Mouse (Mus musculus) liver, postnatal 0 days (tissue): ENCODE measurements around the gene Ccnb2. TPM values are rescaled to one million over a fixed set of nuclear protein-coding genes. Genes with fewer than 3 reads are reported as not detected.

Experiments
- ATAC-seq: fragments of 200-750 bp; cut with Nextera tagmentation; 2 replicates; pipeline ENCODE4 v1.8.0; 2017; ENCODE audit warnings: mild to moderate bottlenecking, moderate library complexity
- DNase-seq: peaks from one replicate; pipeline ENCODE4 v3.0.0-alpha.2; 2016
- H3K27ac ChIP-seq: fragments of 300-500 bp; sonication (generic); 2 replicates; pipeline ENCODE4 v1.5.1; 2014; ENCODE audit warnings: antibody characterized with exemption, moderate library complexity, mild to moderate bottlenecking, low read depth
- H3K27me3 ChIP-seq: fragments of 300-500 bp; sonication (generic); 2 replicates; pipeline ENCODE4 v1.6.1; 2014; ENCODE audit warnings: low read length, control low read depth, mixed read lengths; ENCODE audit not compliant: insufficient read depth
- H3K36me3 ChIP-seq: fragments of 300-500 bp; sonication (generic); replicated peaks from 2 replicates; pipeline ENCODE4 v1.6.1; 2014; ENCODE audit warnings: mild to moderate bottlenecking, control low read depth, low read length, moderate library complexity, mixed read lengths; ENCODE audit not compliant: insufficient read depth
- H3K4me1 ChIP-seq: fragments of 300-500 bp; sonication (generic); 2 replicates; pipeline ENCODE4 v1.6.1; 2014; ENCODE audit warnings: antibody characterized with exemption, mild to moderate bottlenecking, control low read depth; ENCODE audit not compliant: insufficient read depth
- H3K4me2 ChIP-seq: fragments of 300-500 bp; sonication (generic); 2 replicates; pipeline ENCODE4 v1.6.1; 2014; ENCODE audit warnings: low read depth, mild to moderate bottlenecking, low read length, moderate library complexity, mixed read lengths
- H3K4me3 ChIP-seq: fragments of 300-500 bp; sonication (generic); 2 replicates; pipeline ENCODE4 v1.5.1; 2014; ENCODE audit warnings: low read depth, low read length
- H3K9ac ChIP-seq: fragments of 300-500 bp; sonication (generic); replicated peaks from 2 replicates; pipeline ENCODE4 v1.6.1; 2014; ENCODE audit warnings: mild to moderate bottlenecking, moderate library complexity
- H3K9me3 ChIP-seq: fragments of 300-500 bp; sonication (generic); 2 replicates; pipeline ENCODE4 v1.6.1; 2016; ENCODE audit warnings: mild to moderate bottlenecking, control low read depth, low read length, mixed read lengths
- CTCF ChIP-seq: sonication (generic); IDR thresholded peaks from 2 replicates; pipeline ENCODE4 v1.5.1; 2016; ENCODE audit warnings: antibody characterized with exemption, low read depth
- EP300 ChIP-seq: IDR thresholded peaks from 2 replicates; pipeline ENCODE4 v1.6.1; 2016; ENCODE audit warnings: antibody characterized with exemption, low read depth, mild to moderate bottlenecking
- WGBS: fragments of 180-500 bp; shearing (Covaris S2); extraction: QIAGEN DNeasy Blood & Tissue Kit; methylation state at CpG from one replicate; pipeline ENCODE4 v1.1.7; 2014; ENCODE audit not compliant: insufficient replicate concordance; 5-methylcytosine and 5-hydroxymethylcytosine counted together
- microRNA-seq: library from miRNA; unstranded; fragments of <30 nt; microRNA quantifications from one replicate; pipeline ENCODE4, GENCODE M21; 2016
- polyA plus RNA-seq: library from polyadenylated mRNA; unstranded; fragments of >200 nt; fragmentation: Nextera tagmentation; extraction: Ambion mirVana; gene quantifications from 2 replicates; pipeline ENCODE4 v1.2.1, GENCODE M21; 2015

The Ccnb2 gene
- polyA plus RNA-seq, 1 experiment from 2014 or later = 122 TPM

- Histone ChIP-seq H3K27ac (no peak overlapping the region), H3K9me3 (0 out of 2 replicates have a peak, but pooled peaks cover 2% of the 10 kb centered on the region), H3K4me1 (no peaks in the 10 kb centered on the region), H3K4me3 (no peak overlapping the region), H3K4me2 (no peak overlapping the region), H3K36me3 (peaks cover 20% of the 10 kb centered on the region), H3K27me3 (no peaks in the 10 kb centered on the region), H3K9ac (no peak overlapping the region)
- 79% methylated on average over 7 of the region's 7 CpGs for WGBS
- no peak for ATAC-seq
- no peak for TF ChIP-seq CTCF
- TF ChIP-seq EP300 = no peak
- DNase-seq = no peak
Measured at GRCm38 (mm10) chr9:70379502-70380467, 41.6 kb downstream of the Ccnb2 start.

GRCm38 (mm10) chr9:70371638-70372037, 49.7 kb downstream of the Ccnb2 start:
- H3K4me1 ChIP-seq = no peaks in the 10 kb centered on the region
- WGBS = 47% methylated on average over 5 of the region's 5 CpGs
- H3K4me2 ChIP-seq = no peak overlapping the region
- H3K36me3 ChIP-seq = peaks cover 19% of the 10 kb centered on the region
- no peak for DNase-seq
- no peaks in the 10 kb centered on the region for H3K27me3 ChIP-seq
- ATAC-seq = no peak
- no peak overlapping the region for H3K27ac ChIP-seq
- no peak overlapping the region for H3K9ac ChIP-seq
- H3K4me3 ChIP-seq = no peak overlapping the region
- no peaks in the 10 kb centered on the region for H3K9me3 ChIP-seq
- TF ChIP-seq EP300 = no peak
- no peak for TF ChIP-seq CTCF

- Histone ChIP-seq H3K4me1 (no peaks in the 10 kb centered on the region), H3K4me2 (0 out of 2 replicates have a peak overlapping the region, but pooled peaks have one; percentile 7), H3K4me3 (no peak overlapping the region), H3K9ac (no peak overlapping the region), H3K9me3 (no peaks in the 10 kb centered on the region), H3K27me3 (no peaks in the 10 kb centered on the region), H3K27ac (no peak overlapping the region), H3K36me3 (peaks cover 16% of the 10 kb centered on the region)
- 44% methylated on average over 6 of the region's 6 CpGs for WGBS
- TF ChIP-seq EP300 (no peak), CTCF (no peak)
- no peak for DNase-seq
- no peak for ATAC-seq
Measured at GRCm38 (mm10) chr9:70366898-70367297, 54.4 kb downstream of the Ccnb2 start.

- no peaks in the 10 kb centered on the region for H3K9me3 ChIP-seq
- no peak overlapping the region for H3K9ac ChIP-seq
- peaks cover 16% of the 10 kb centered on the region for H3K36me3 ChIP-seq
- H3K27ac ChIP-seq = no peak overlapping the region
- no peak overlapping the region for H3K4me2 ChIP-seq
- DNase-seq (no peak), ATAC-seq (no peak)
- TF ChIP-seq CTCF (no peak), EP300 (no peak)
- WGBS = 83% methylated on average over 2 of the region's 2 CpGs
- H3K4me1 ChIP-seq = no peaks in the 10 kb centered on the region
- H3K4me3 ChIP-seq = no peak overlapping the region
- no peaks in the 10 kb centered on the region for H3K27me3 ChIP-seq
Measured at GRCm38 (mm10) chr9:70365915-70366314, 55.4 kb downstream of the Ccnb2 start.

GRCm38 (mm10) chr9:70364741-70365140, 56.6 kb downstream of the Ccnb2 start:
- ATAC-seq (no peak), DNase-seq (no peak)
- H3K4me2 ChIP-seq = no peak overlapping the region
- H3K27me3 ChIP-seq = no peaks in the 10 kb centered on the region
- TF ChIP-seq EP300 = no peak
- no peak for TF ChIP-seq CTCF
- H3K36me3 ChIP-seq = peaks cover 12% of the 10 kb centered on the region
- H3K9ac ChIP-seq = no peak overlapping the region
- no peak overlapping the region for H3K27ac ChIP-seq
- H3K9me3 ChIP-seq = no peaks in the 10 kb centered on the region
- H3K4me3 ChIP-seq = no peak overlapping the region
- 83% methylated on average over 8 of the region's 8 CpGs for WGBS
- no peaks in the 10 kb centered on the region for H3K4me1 ChIP-seq

GRCm38 (mm10) chr9:70359402-70360131, 61.8 kb downstream of the Ccnb2 start:
- Histone ChIP-seq H3K9ac (no peak overlapping the region), H3K4me1 (no peaks in the 10 kb centered on the region), H3K4me2 (no peak overlapping the region), H3K9me3 (no peaks in the 10 kb centered on the region), H3K27ac (no peak overlapping the region), H3K4me3 (no peak overlapping the region), H3K36me3 (peaks cover 13% of the 10 kb centered on the region; the same call in 1 of the 2 replicates), H3K27me3 (no peaks in the 10 kb centered on the region)
- WGBS = 85% methylated on average over 2 of the region's 2 CpGs
- no peak for DNase-seq
- TF ChIP-seq EP300 = no peak
- no peak for TF ChIP-seq CTCF
- ATAC-seq = no peak

Small RNA genes lying within 50 kb of the gene (microRNA-seq; reads per million reads assigned to microRNA genes)
- 2.4 reads per million for gene Mir5626

Other genes starting within 250 kb of the Ccnb2 start
- 5.4 and 7.4 TPM in 2 replicates for gene Myo1e, start 214.2 kb downstream of the Ccnb2 start, polyA plus RNA-seq
- 7.2 TPM in 2 replicates for gene Rnf111, start 82.2 kb upstream of the Ccnb2 start, polyA plus RNA-seq
- 12.3 and 12.4 TPM in 2 replicates for gene Sltm, start 121.2 kb upstream of the Ccnb2 start, polyA plus RNA-seq
- gene Gm10642, start 234.7 kb upstream of the Ccnb2 start, polyA plus RNA-seq = 2.6 and 3.0 TPM in 2 replicates
- 8.2 and 9.0 TPM in 2 replicates for gene Mindy2, start 235.6 kb upstream of the Ccnb2 start, polyA plus RNA-seq